Mouse (Mus musculus) gastrocnemius, postnatal 10 days (tissue): Measurements from ENCODE around the gene Ceacam18. TPM values are rescaled to one million over a fixed set of nuclear protein-coding genes. Genes with fewer than 3 reads are reported as not detected.
"Not testable (repeated sequence)": the region's sequence is repeated elsewhere in the genome, so short reads cannot be mapped to it uniquely, and the experiment has no call there.

ENCODE experiments used
- DNase-seq: peaks from one replicate; pipeline ENCODE4 v3.0.0; 2021; ENCODE audit warnings: mixed read lengths
- total RNA-seq, 2 experiments: library from RNA; stranded (reverse); gene quantifications; 2 replicates each; pipeline ENCODE4 v1.2.3; 2021

Gene Ceacam18
- total RNA-seq, 2 experiments from 2014 or later: not detected

DNA sequence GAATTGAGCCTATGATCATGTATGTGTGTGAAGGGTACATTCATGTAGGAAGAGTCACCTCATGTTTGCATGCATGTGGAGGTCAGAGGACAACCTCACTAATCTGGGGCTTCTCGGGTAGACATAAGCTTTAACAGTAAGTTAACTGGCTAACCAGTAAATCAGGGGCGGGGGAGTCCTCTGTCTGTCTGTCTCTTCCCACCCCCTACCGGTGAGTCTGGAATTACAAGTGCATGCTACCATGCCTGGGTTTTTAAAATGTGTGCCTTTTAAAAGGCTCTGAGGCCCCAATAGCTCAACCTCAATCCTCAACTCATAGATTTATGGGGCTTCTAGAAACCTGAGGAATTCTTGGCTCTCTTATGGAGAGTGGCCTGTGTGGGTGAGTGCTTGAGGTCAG lies 34.1 kb downstream of the Ceacam18 start:
- no peak for DNase-seq

GRCm38 (mm10) chr7:43671064-43671808 lies 36.7 kb downstream of the Ceacam18 start:
- no peak for DNase-seq

DNA sequence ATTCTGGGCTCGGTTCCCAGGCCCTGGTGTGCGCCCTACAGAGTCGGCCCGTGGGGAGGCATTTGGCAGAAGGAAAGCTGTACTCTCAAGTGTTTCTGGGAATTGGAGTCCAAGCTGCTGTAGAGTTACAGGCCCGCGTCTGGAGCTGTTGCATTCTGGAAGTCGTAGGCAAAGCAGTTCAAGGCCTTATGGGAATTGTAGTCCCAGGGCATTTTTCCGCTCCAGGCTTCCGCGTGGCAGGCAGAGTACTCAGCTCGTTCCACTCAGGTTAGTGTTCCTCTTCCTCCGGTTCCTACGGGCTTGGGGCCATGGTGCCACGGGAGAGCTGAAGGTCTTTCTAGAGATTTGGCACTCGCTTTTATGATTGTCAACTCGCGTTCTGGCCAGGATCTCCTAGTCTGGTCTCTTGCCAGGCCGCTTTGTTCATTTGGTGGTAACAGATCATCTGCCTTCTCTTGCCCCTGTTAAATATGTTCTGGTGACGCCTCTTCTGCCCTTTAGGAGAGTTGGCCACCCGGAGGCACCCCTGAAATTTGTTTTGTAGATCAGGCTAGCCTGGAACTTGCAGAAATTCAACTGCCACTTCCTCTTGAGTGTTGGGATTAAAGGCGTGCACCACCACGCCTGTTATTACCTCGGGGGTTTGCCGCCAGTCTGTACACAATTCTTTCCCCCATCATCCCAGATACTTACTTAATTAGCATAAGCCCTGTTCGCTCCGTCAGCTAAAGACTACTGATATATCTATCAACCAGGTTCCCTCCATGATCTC lies 37.5 kb downstream of the Ceacam18 start, which contains the start of gene Ctu1:
Ctu1 (plus strand) TSS at position 208 of the 772 bp plus-strand sequence.
- DNase-seq: peak; percentile 87

GRCm38 (mm10) chr7:43672581-43673260 lies 38.2 kb downstream of the Ceacam18 start:
- DNase-seq: no peak

GRCm38 (mm10) chr7:43675091-43675490 lies 40.6 kb downstream of the Ceacam18 start:
- no peak for DNase-seq

GRCm38 (mm10) chr7:43678517-43678916 lies 44.0 kb downstream of the Ceacam18 start:
- peak; percentile 51 for DNase-seq

DNA sequence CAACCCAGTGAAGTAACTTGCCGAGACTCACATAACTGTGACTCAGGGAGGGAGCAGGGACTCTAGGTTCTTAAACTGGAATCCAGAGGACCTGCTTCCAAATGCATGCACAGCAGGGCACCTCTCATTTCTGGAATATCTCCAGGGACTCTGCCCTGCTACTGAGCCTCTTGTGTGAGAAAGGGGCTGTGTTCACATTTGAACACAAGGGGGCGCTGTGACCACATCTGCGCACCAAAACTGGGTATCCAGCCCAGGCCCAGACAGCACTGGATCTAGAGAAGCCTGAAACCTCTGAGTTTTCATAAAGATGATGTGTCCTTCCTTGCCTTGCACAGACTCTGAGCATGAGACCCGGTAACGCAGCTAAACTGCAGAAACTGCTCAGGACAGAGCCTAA lies 46.5 kb downstream of the Ceacam18 start:
- DNase-seq: peak; percentile 67

DNA sequence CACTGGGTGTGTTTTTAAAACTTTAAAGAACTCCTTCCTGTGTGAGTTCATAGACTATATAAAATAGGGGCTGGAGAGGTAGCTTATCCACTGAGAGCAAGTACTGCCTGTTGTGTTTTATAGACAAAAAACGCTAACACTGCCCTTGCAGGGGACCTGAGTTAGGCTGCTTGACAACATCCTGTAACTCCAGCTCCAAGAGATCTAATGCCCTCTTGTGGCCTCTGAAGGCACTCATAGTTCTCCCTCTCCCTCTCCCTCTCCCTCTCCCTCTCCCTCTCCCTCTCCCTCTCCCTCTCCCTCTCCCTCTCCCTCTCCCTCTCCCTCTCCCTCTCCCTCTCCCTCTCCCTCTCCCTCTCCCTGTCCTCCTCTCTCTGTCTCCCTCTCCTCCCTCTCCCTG lies 48.0 kb downstream of the Ceacam18 start:
- DNase-seq: not testable (repeated sequence)

DNA sequence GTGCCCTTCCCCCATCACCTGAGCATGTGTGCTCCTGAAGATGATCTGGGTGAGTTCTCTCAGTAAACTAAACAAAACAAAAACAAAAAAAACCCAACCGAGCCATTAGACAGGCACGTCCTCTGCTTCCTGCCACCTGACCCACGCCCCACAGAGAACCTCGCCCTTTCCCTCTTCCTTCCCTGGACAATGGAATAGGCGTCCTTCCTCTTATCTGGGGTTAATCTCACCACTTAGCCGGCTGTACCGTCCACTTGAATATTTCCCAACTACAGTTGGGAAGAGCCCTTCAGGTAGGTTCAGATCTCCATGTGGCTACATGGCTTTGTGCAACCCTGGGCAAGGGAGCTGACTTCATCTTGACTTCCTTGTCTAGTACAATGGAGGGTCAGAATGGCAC lies 50.6 kb downstream of the Ceacam18 start:
- DNase-seq: no peak

DNA sequence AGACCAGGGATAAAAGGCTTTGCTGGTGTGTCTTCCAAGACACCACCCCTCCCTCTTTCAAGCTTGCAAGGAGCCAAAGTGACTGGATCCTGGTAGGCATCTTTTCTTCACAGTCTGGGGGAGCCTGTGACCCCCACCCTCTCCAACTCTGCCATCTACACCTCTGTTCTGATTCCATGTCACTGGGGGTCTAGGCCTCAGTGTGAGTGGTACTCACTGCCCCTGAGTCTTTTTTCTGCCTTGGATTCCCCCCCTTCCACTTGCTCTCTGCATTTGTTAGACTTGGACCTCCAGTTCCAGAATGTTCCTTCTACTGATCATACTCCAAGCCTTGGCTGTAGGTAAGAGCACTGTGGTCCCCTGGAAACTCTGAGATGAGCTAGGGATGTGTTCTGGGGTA lies 55.6 kb downstream of the Ceacam18 start, which contains the start of gene Klk14:
Klk14 (plus strand) TSS at position 301 of the 400 bp plus-strand sequence.
- no peak for DNase-seq

Other genes with a start within 250 kb of the Ceacam18 start
- under 1 TPM; 0.14 to 0.59 TPM for gene Siglecg, start 226.5 kb upstream of the Ceacam18 start, total RNA-seq
- not detected for gene Lim2, start 207.0 kb upstream of the Ceacam18 start, total RNA-seq
- not detected for gene Nkg7, start 197.6 kb upstream of the Ceacam18 start, total RNA-seq
- not detected for gene Cldnd2, start 193.9 kb upstream of the Ceacam18 start, total RNA-seq
- 100 to 1,000 TPM; 346 to 421 TPM for gene Etfb, start 190.6 kb upstream of the Ceacam18 start, total RNA-seq
- 1 to 10 TPM in 1 of 2 experiments, under 1 TPM in 1; 0.66 to 1.2 TPM for gene Gm45233, start 190.6 kb upstream of the Ceacam18 start, total RNA-seq
- gene Vsig10l, start 171.6 kb upstream of the Ceacam18 start, total RNA-seq: 1 to 10 TPM; 1.4 to 3.8 TPM
- gene Iglon5, start 144.6 kb upstream of the Ceacam18 start, total RNA-seq: 1 to 10 TPM; 1.2 to 1.3 TPM
- gene 4931406B18Rik, start 128.8 kb upstream of the Ceacam18 start, total RNA-seq: not detected
- 1 to 10 TPM; 3.1 to 3.9 TPM for gene Cd33, start 90.3 kb upstream of the Ceacam18 start, total RNA-seq
- gene Zfp658, start 72.5 kb upstream of the Ceacam18 start, total RNA-seq: 1 to 10 TPM; 1.2 to 1.4 TPM
- gene Zfp719, start 55.1 kb upstream of the Ceacam18 start, total RNA-seq: 1 to 10 TPM; 6.1 to 7.3 TPM
- gene Zfp819, start 27.5 kb upstream of the Ceacam18 start, total RNA-seq: not detected
- under 1 TPM; 0.45 to 0.59 TPM for gene Siglece, start 25.5 kb downstream of the Ceacam18 start, total RNA-seq
- 1 to 10 TPM; 3.2 to 3.8 TPM for gene Ctu1, start 37.3 kb downstream of the Ceacam18 start, total RNA-seq
- not detected for gene Klk14, start 55.7 kb downstream of the Ceacam18 start, total RNA-seq
- not detected for gene Klk13, start 77.9 kb downstream of the Ceacam18 start, total RNA-seq
- gene Klk12, start 134.2 kb downstream of the Ceacam18 start, total RNA-seq: not detected
- gene Klk11, start 139.9 kb downstream of the Ceacam18 start, total RNA-seq: not detected
- gene Klk10, start 146.3 kb downstream of the Ceacam18 start, total RNA-seq: under 1 TPM; 0.28 to 0.32 TPM
- gene Klk9, start 157.2 kb downstream of the Ceacam18 start, total RNA-seq: not detected
- 1 to 10 TPM; 2.0 to 2.2 TPM for gene Klk8, start 162.9 kb downstream of the Ceacam18 start, total RNA-seq
- not detected for gene Klk7, start 176.6 kb downstream of the Ceacam18 start, total RNA-seq
- not detected for gene Klk6, start 189.8 kb downstream of the Ceacam18 start, total RNA-seq
- gene Klk5, start 207.3 kb downstream of the Ceacam18 start, total RNA-seq: not detected
- gene Klk4, start 246.5 kb downstream of the Ceacam18 start, total RNA-seq: not detected